Mouse (Mus musculus) limb, embryonic 12.5 days (tissue): ENCODE measurements at regions not wholly inside any gene's neighbourhood (a gene's known extent, or its start where the extent isn't known, plus 50 kb on each side); places are given as distances from the start of the nearest gene placed in this dataset.

Source experiments
- ATAC-seq: fragments of 200-750 bp; cut with Nextera tagmentation; 2 replicates; pipeline ENCODE4 v1.8.0; 2017; ENCODE audit warnings: low read depth, moderate TSS enrichment; ENCODE audit not compliant: insufficient number of reproducible peaks, insufficient read depth, low FRiP score, low TSS enrichment
- H3K27ac ChIP-seq: fragments of 300-500 bp; sonication (generic); 2 replicates; pipeline ENCODE4 v1.5.1; 2016; ENCODE audit warnings: mild to moderate bottlenecking, moderate library complexity
- H3K27me3 ChIP-seq: fragments of 300-500 bp; sonication (generic); 2 replicates; pipeline ENCODE4 v1.6.1; 2016; ENCODE audit warnings: mild to moderate bottlenecking, moderate library complexity
- H3K36me3 ChIP-seq: fragments of 300-500 bp; sonication (generic); 2 replicates; pipeline ENCODE4 v1.6.1; 2016; ENCODE audit warnings: mild to moderate bottlenecking, moderate library complexity
- H3K4me1 ChIP-seq: fragments of 300-500 bp; sonication (generic); replicated peaks from 2 replicates; pipeline ENCODE4 v1.6.1; 2016
- H3K4me2 ChIP-seq: fragments of 300-500 bp; sonication (generic); 2 replicates; pipeline ENCODE4 v1.6.1; 2016; ENCODE audit warnings: mild to moderate bottlenecking, moderate library complexity
- H3K4me3 ChIP-seq: fragments of 300-500 bp; sonication (generic); replicated peaks from 2 replicates; pipeline ENCODE4 v1.5.1; 2016; ENCODE audit warnings: mild to moderate bottlenecking
- H3K9ac ChIP-seq: fragments of 300-500 bp; sonication (generic); replicated peaks from 2 replicates; pipeline ENCODE4 v1.6.1; 2016; ENCODE audit warnings: mild to moderate bottlenecking, moderate library complexity
- H3K9me3 ChIP-seq: fragments of 300-500 bp; sonication (generic); 2 replicates; pipeline ENCODE4 v1.6.1; 2016; ENCODE audit warnings: mild to moderate bottlenecking, moderate library complexity
- WGBS: fragments of 180-500 bp; shearing (Covaris S2); methylation state at CpG from one replicate; pipeline ENCODE4 v1.1.7; 2016; 5-methylcytosine and 5-hydroxymethylcytosine counted together

- Histone ChIP-seq H3K4me3 (no peak overlapping the region), H3K36me3 (no peaks in the 10 kb centered on the region), H3K4me2 (no peak overlapping the region), H3K9me3 (no peaks in the 10 kb centered on the region), H3K4me1 (no peaks in the 10 kb centered on the region), H3K27me3 (no peaks in the 10 kb centered on the region), H3K27ac (no peak overlapping the region), H3K9ac (no peak overlapping the region)
- no peak for ATAC-seq
- 63% methylated on average over 2 of the region's 2 CpGs for WGBS
Measured at GRCm38 (mm10) chr15:62231709-62232108, 1308.9 kb upstream of the A1bg start.

- Histone ChIP-seq H3K27me3 (no peaks in the 10 kb centered on the region), H3K4me2 (no peak overlapping the region), H3K9ac (no peak overlapping the region), H3K9me3 (no peaks in the 10 kb centered on the region), H3K4me1 (no peaks in the 10 kb centered on the region), H3K36me3 (no peaks in the 10 kb centered on the region), H3K27ac (no peak overlapping the region), H3K4me3 (no peak overlapping the region)
- ATAC-seq: no peak
- 93% methylated on average over 5 of the region's 5 CpGs for WGBS
Measured at GRCm38 (mm10) chr15:62230773-62231172, 1308.0 kb upstream of the A1bg start.

GRCm38 (mm10) chr15:62229491-62230283 is 1306.9 kb upstream of the A1bg start:
- ATAC-seq: no peak
- no peaks in the 10 kb centered on the region for H3K4me1 ChIP-seq
- H3K9me3 ChIP-seq: no peaks in the 10 kb centered on the region
- no peak overlapping the region for H3K27ac ChIP-seq
- no peaks in the 10 kb centered on the region for H3K27me3 ChIP-seq
- 84% methylated on average over 8 of the region's 8 CpGs for whole genome bisulfite sequencing
- no peak overlapping the region for H3K9ac ChIP-seq
- H3K4me3 ChIP-seq: no peak overlapping the region
- H3K36me3 ChIP-seq: no peaks in the 10 kb centered on the region
- no peak overlapping the region for H3K4me2 ChIP-seq

- no peak for ATAC-seq
- H3K4me1 ChIP-seq: no peaks in the 10 kb centered on the region
- no peaks in the 10 kb centered on the region for H3K27me3 ChIP-seq
- no peaks in the 10 kb centered on the region for H3K9me3 ChIP-seq
- H3K4me2 ChIP-seq: no peak overlapping the region
- H3K9ac ChIP-seq: no peak overlapping the region
- H3K36me3 ChIP-seq: no peaks in the 10 kb centered on the region
- no peak overlapping the region for H3K27ac ChIP-seq
- 88% methylated on average over 3 of the region's 3 CpGs for WGBS
- H3K4me3 ChIP-seq: no peak overlapping the region
Measured at GRCm38 (mm10) chr15:62229023-62229422, 1306.2 kb upstream of the A1bg start.

- no peak for ATAC-seq
Measured at GRCm38 (mm10) chr15:62224798-62225197, 1302.0 kb upstream of the A1bg start.

GRCm38 (mm10) chr15:62224191-62224590 is 1301.4 kb upstream of the A1bg start:
- Histone ChIP-seq H3K27me3 (no peaks in the 10 kb centered on the region), H3K4me2 (no peak overlapping the region), H3K4me3 (no peak overlapping the region), H3K36me3 (no peaks in the 10 kb centered on the region), H3K27ac (no peak overlapping the region), H3K9ac (no peak overlapping the region), H3K4me1 (no peaks in the 10 kb centered on the region), H3K9me3 (no peaks in the 10 kb centered on the region)
- no peak for ATAC-seq
- WGBS: 90% methylated on average over 3 of the region's 3 CpGs

More at GRCm38 (mm10) chr15:62224798-62225197, 1302.0 kb upstream of the A1bg start:
- H3K4me1 ChIP-seq: no peaks in the 10 kb centered on the region
- H3K9ac ChIP-seq: no peak overlapping the region
- no peaks in the 10 kb centered on the region for H3K36me3 ChIP-seq
- no peak overlapping the region for H3K27ac ChIP-seq
- H3K27me3 ChIP-seq: no peaks in the 10 kb centered on the region
- no peak overlapping the region for H3K4me3 ChIP-seq
- no peaks in the 10 kb centered on the region for H3K9me3 ChIP-seq
- H3K4me2 ChIP-seq: no peak overlapping the region

- no peaks in the 10 kb centered on the region for H3K27me3 ChIP-seq
- H3K4me2 ChIP-seq: no peak overlapping the region
- no peak overlapping the region for H3K4me3 ChIP-seq
- H3K9me3 ChIP-seq: no peaks in the 10 kb centered on the region
- no peaks in the 10 kb centered on the region for H3K36me3 ChIP-seq
- no peak for ATAC-seq
- H3K9ac ChIP-seq: no peak overlapping the region
- H3K4me1 ChIP-seq: no peaks in the 10 kb centered on the region
- H3K27ac ChIP-seq: no peak overlapping the region
- WGBS: 84% methylated on average over 6 of the region's 6 CpGs
Measured at GRCm38 (mm10) chr15:62223156-62223840, 1300.5 kb upstream of the A1bg start.

GRCm38 (mm10) chr15:62222731-62223130 is 1299.9 kb upstream of the A1bg start:
- no peaks in the 10 kb centered on the region for H3K4me1 ChIP-seq
- H3K4me2 ChIP-seq: no peak overlapping the region
- 82% methylated on average over 5 of the region's 5 CpGs for WGBS
- no peak overlapping the region for H3K27ac ChIP-seq
- no peak overlapping the region for H3K9ac ChIP-seq
- no peaks in the 10 kb centered on the region for H3K9me3 ChIP-seq
- no peak for ATAC-seq
- no peak overlapping the region for H3K4me3 ChIP-seq
- H3K36me3 ChIP-seq: no peaks in the 10 kb centered on the region
- H3K27me3 ChIP-seq: no peaks in the 10 kb centered on the region

GRCm38 (mm10) chr15:62222201-62222600 is 1299.4 kb upstream of the A1bg start:
- Histone ChIP-seq H3K4me2 (no peak overlapping the region), H3K4me3 (no peak overlapping the region), H3K9ac (no peak overlapping the region), H3K9me3 (no peaks in the 10 kb centered on the region), H3K27me3 (no peaks in the 10 kb centered on the region), H3K4me1 (no peaks in the 10 kb centered on the region), H3K27ac (no peak overlapping the region), H3K36me3 (no peaks in the 10 kb centered on the region)
- 92% methylated on average over 6 of the region's 6 CpGs for WGBS
- no peak for ATAC-seq

- H3K4me3 ChIP-seq: no peak overlapping the region
- no peaks in the 10 kb centered on the region for H3K36me3 ChIP-seq
- no peaks in the 10 kb centered on the region for H3K4me1 ChIP-seq
- H3K4me2 ChIP-seq: no peak overlapping the region
- no peak overlapping the region for H3K9ac ChIP-seq
- no peaks in the 10 kb centered on the region for H3K27me3 ChIP-seq
- H3K27ac ChIP-seq: no peak overlapping the region
- H3K9me3 ChIP-seq: no peaks in the 10 kb centered on the region
- no peak for ATAC-seq
- WGBS: 79% methylated on average over 8 of the region's 8 CpGs
Measured at GRCm38 (mm10) chr15:62221024-62221819, 1298.4 kb upstream of the A1bg start.

GRCm38 (mm10) chr15:62220620-62221019 is 1297.8 kb upstream of the A1bg start:
- H3K27me3 ChIP-seq: no peaks in the 10 kb centered on the region
- H3K4me1 ChIP-seq: no peaks in the 10 kb centered on the region
- no peaks in the 10 kb centered on the region for H3K36me3 ChIP-seq
- no peak overlapping the region for H3K9ac ChIP-seq
- no peaks in the 10 kb centered on the region for H3K9me3 ChIP-seq
- H3K4me2 ChIP-seq: no peak overlapping the region
- WGBS: 77% methylated on average over 3 of the region's 3 CpGs
- no peak for ATAC-seq
- H3K4me3 ChIP-seq: no peak overlapping the region
- H3K27ac ChIP-seq: no peak overlapping the region
